Mouse (Mus musculus) heart, adult 2 months (tissue): ENCODE measurements at regions not wholly inside any gene's neighbourhood (a gene's known extent, or its start where the extent isn't known, plus 50 kb on each side); places are given as distances from the start of the nearest gene placed in this dataset.

Experiments
- DNase-seq, 2 experiments: peaks; one replicate each; pipeline ENCODE4 v3.0.0; 2021
- H3K27ac ChIP-seq: fragments of 200-600 bp; 2 replicates; pipeline ENCODE4 v1.8.1; 2022
- H3K27me3 ChIP-seq: fragments of 200-500 bp; 2 replicates; pipeline ENCODE4 v1.6.1; 2012; ENCODE audit warnings: mild to moderate bottlenecking, low read length, inconsistent platforms, mixed read lengths; ENCODE audit not compliant: control insufficient read depth, insufficient read depth
- H3K36me3 ChIP-seq: fragments of 200-500 bp; 2 replicates; pipeline ENCODE4 v1.6.1; 2012; ENCODE audit warnings: low read length, inconsistent platforms; ENCODE audit not compliant: control insufficient read depth, insufficient read depth
- H3K4me1 ChIP-seq: fragments of 200-500 bp; 2 replicates; pipeline ENCODE4 v1.6.1; 2011; ENCODE audit warnings: low read length; ENCODE audit not compliant: control insufficient read depth, insufficient read depth
- H3K4me3 ChIP-seq: fragments of 200-600 bp; 2 replicates; pipeline ENCODE4 v1.8.1; 2022
- H3K79me2 ChIP-seq: fragments of 200-500 bp; replicated peaks from 2 replicates; pipeline ENCODE4 v1.6.1; 2012; ENCODE audit warnings: mild to moderate bottlenecking, inconsistent platforms, low read length, moderate library complexity, mixed read lengths; ENCODE audit not compliant: control insufficient read depth, insufficient read depth
- H3K9ac ChIP-seq: fragments of 200-500 bp; 2 replicates; pipeline ENCODE4 v1.6.1; 2012; ENCODE audit warnings: low read depth, mild to moderate bottlenecking, control low read depth, inconsistent platforms, low read length, mixed read lengths
- CTCF ChIP-seq: fragments of 200-600 bp; IDR thresholded peaks from 2 replicates; pipeline ENCODE4 v1.8.1; 2022; ENCODE audit warnings: antibody characterized with exemption, mild to moderate bottlenecking, moderate library complexity
- EP300 ChIP-seq: fragments of 200-500 bp; IDR thresholded peaks from 2 replicates; pipeline ENCODE4 v1.6.1; 2011; ENCODE audit warnings: low read depth, low read length, control low read depth; ENCODE audit not compliant: insufficient read depth
- POLR2A ChIP-seq: fragments of 200-500 bp; IDR thresholded peaks from 2 replicates; pipeline ENCODE4 v1.6.1; 2011; ENCODE audit warnings: mild to moderate bottlenecking, low read depth, low read length, control low read depth; ENCODE audit not compliant: insufficient read depth
- WGBS: fragments of 180-500 bp; shearing (Covaris S2); methylation state at CpG from one replicate; pipeline ENCODE4 v1.1.7; 2018; 5-methylcytosine and 5-hydroxymethylcytosine counted together
- intact Hi-C: fragments of 180-260 bp; cut with DNase I; formaldehyde crosslinking; loops from one replicate; pipeline ENCODE4 v1.15.1; 2025

GRCm38 (mm10) chr15:5504502-5504901, 260.5 kb upstream of the Ptger4 start:
- Histone ChIP-seq H3K36me3 (no peaks in the 10 kb centered on the region), H3K27me3 (no peaks in the 10 kb centered on the region), H3K79me2 (no peaks in the 10 kb centered on the region), H3K27ac (no peak overlapping the region), H3K4me3 (no peak overlapping the region), H3K4me1 (no peaks in the 10 kb centered on the region), H3K9ac (no peak overlapping the region)
- intact Hi-C loops, result no loop called here
- WGBS, result 86% methylated on average over 3 of the region's 3 CpGs
- DNase-seq, result no peak
- TF ChIP-seq POLR2A (no peak), CTCF (no peak), EP300 (no peak)

GRCm38 (mm10) chr15:5506848-5507544, 263.0 kb upstream of the Ptger4 start:
- Histone ChIP-seq H3K4me1 (no peaks in the 10 kb centered on the region), H3K4me3 (no peak overlapping the region), H3K27me3 (no peaks in the 10 kb centered on the region), H3K79me2 (no peaks in the 10 kb centered on the region), H3K36me3 (no peaks in the 10 kb centered on the region), H3K9ac (no peak overlapping the region), H3K27ac (no peak overlapping the region)
- no peak for DNase-seq
- 78% methylated on average over 5 of the region's 5 CpGs for WGBS
- TF ChIP-seq CTCF, result no peak
- TF ChIP-seq EP300, result no peak
- no peak for TF ChIP-seq POLR2A
- intact Hi-C loops, result no loop called here

GRCm38 (mm10) chr15:5507545-5507913, 263.5 kb upstream of the Ptger4 start:
- DNase-seq, result no peak
- Histone ChIP-seq H3K4me3 (no peak overlapping the region), H3K27me3 (no peaks in the 10 kb centered on the region), H3K79me2 (no peaks in the 10 kb centered on the region), H3K27ac (no peak overlapping the region), H3K9ac (no peak overlapping the region), H3K36me3 (no peaks in the 10 kb centered on the region), H3K4me1 (no peaks in the 10 kb centered on the region)
- intact Hi-C loops, result no loop called here
- TF ChIP-seq CTCF (no peak), POLR2A (no peak), EP300 (no peak)
- WGBS, result 52% methylated on average over 3 of the region's 3 CpGs

- intact Hi-C loops, result no loop called here
- H3K27ac ChIP-seq, result no peak overlapping the region
- TF ChIP-seq POLR2A (no peak), EP300 (no peak), CTCF (no peak)
- H3K36me3 ChIP-seq, result no peaks in the 10 kb centered on the region
- WGBS, result 48% methylated on average over 3 of the region's 3 CpGs
- no peak overlapping the region for H3K4me3 ChIP-seq
- no peaks in the 10 kb centered on the region for H3K27me3 ChIP-seq
- H3K9ac ChIP-seq, result no peak overlapping the region
- no peak for DNase-seq
- H3K4me1 ChIP-seq, result no peaks in the 10 kb centered on the region
- no peaks in the 10 kb centered on the region for H3K79me2 ChIP-seq
These were observed 266.1 kb upstream of the Ptger4 start for GRCm38 (mm10) chr15:5510056-5510455.

GRCm38 (mm10) chr15:5511046-5511445, 267.1 kb upstream of the Ptger4 start:
- DNase-seq, result no peak
- H3K27me3 ChIP-seq, result no peaks in the 10 kb centered on the region
- no peak overlapping the region for H3K27ac ChIP-seq
- intact Hi-C loops, result no loop called here
- no peaks in the 10 kb centered on the region for H3K79me2 ChIP-seq
- TF ChIP-seq POLR2A (no peak), CTCF (no peak), EP300 (no peak)
- no peak overlapping the region for H3K4me3 ChIP-seq
- no peak overlapping the region for H3K9ac ChIP-seq
- no peaks in the 10 kb centered on the region for H3K4me1 ChIP-seq
- H3K36me3 ChIP-seq, result no peaks in the 10 kb centered on the region
- WGBS, result 61% methylated on average over 3 of the region's 3 CpGs

- intact Hi-C loops, result no loop called here
- no peak for TF ChIP-seq CTCF
- no peak for TF ChIP-seq POLR2A
- TF ChIP-seq EP300, result no peak
These were observed 268.6 kb upstream of the Ptger4 start for GRCm38 (mm10) chr15:5512546-5512945.

More at GRCm38 (mm10) chr15:5512546-5512945, 268.6 kb upstream of the Ptger4 start:
- H3K36me3 ChIP-seq, result no peaks in the 10 kb centered on the region
- H3K27me3 ChIP-seq, result no peaks in the 10 kb centered on the region
- DNase-seq, result no peak
- no peak overlapping the region for H3K27ac ChIP-seq
- no peaks in the 10 kb centered on the region for H3K79me2 ChIP-seq
- H3K4me3 ChIP-seq, result no peak overlapping the region
- 71% methylated on average over 5 of the region's 5 CpGs for WGBS
- H3K9ac ChIP-seq, result no peak overlapping the region
- H3K4me1 ChIP-seq, result no peaks in the 10 kb centered on the region
